Comparison of ENCODE assay signal across 7 mouse cellular contexts in genomic region chr6:39118456-39118881, GRCm38 (mm10). TPM values are rescaled to one million over a fixed set of nuclear protein-coding genes. Genes with fewer than 3 reads are reported as not detected.
DNase-seq lines count a peak whose midpoint lies in the region; ATAC-seq and TF ChIP-seq lines count a peak whose summit lies in the region.

No protein-coding gene starts in this region.

- TF ChIP-seq CTCF in spleen, adult 2 months (IDR thresholded peaks at IDR 0.05; ENCODE audit: extremely low read depth, insufficient read depth, insufficient read length, insufficient replicate concordance): no peak
- TF ChIP-seq CTCF in liver, embryonic 14.5 days (IDR thresholded peaks at IDR 0.05; ENCODE audit: low read depth): no peak

- peaks cover 3% of the 10 kb centered on the region; the same call in 1 of the 2 replicates for H3K9me3 ChIP-seq in embryonic facial prominence, embryonic 11.5 days (replicated peaks; ENCODE audit: control insufficient read depth, low read length)
- no peaks in the 10 kb centered on the region for H3K9me3 ChIP-seq in heart, embryonic 15.5 days (replicated peaks)
- 0 out of 2 replicates have a peak, but pooled peaks cover 2% of the 10 kb centered on the region for H3K9me3 ChIP-seq in liver, embryonic 14.5 days (ENCODE audit: control insufficient read depth, low read length)
- H3K9me3 ChIP-seq in stomach, embryonic 15.5 days: no peaks in the 10 kb centered on the region

- 11% methylated on average over 49 of the region's 49 CpGs for WGBS in spleen, adult 2 months
- WGBS in embryonic facial prominence, embryonic 11.5 days: 8% methylated on average over 49 of the region's 49 CpGs
- 9% methylated on average over 49 of the region's 49 CpGs for WGBS in heart, embryonic 15.5 days
- 10% methylated on average over 49 of the region's 49 CpGs for WGBS in liver, embryonic 14.5 days (ENCODE audit: insufficient replicate concordance)
- 12% methylated on average over 49 of the region's 49 CpGs for WGBS in stomach, embryonic 15.5 days

- TF ChIP-seq EP300 in liver, embryonic 14.5 days (IDR thresholded peaks at IDR 0.05; ENCODE audit: low read depth): no peak

- ATAC-seq in embryonic facial prominence, embryonic 11.5 days (replicated peaks; ENCODE audit: insufficient number of reproducible peaks, low FRiP score, low TSS enrichment, low read depth): no peak
- ATAC-seq in heart, embryonic 15.5 days (replicated peaks; ENCODE audit: insufficient number of reproducible peaks, insufficient read depth, low FRiP score, low read depth): peak; percentile 54
- ATAC-seq in liver, embryonic 14.5 days (ENCODE audit: insufficient read depth): no peak
- peak; percentile 13; the same call in 1 of the 2 replicates for ATAC-seq in stomach, embryonic 15.5 days (ENCODE audit: insufficient read depth, low FRiP score, low read depth)

- no peak for DNase-seq in spleen, adult 2 months (ENCODE audit: low read depth in 1 of 2, low spot score in 2 of 2)
- DNase-seq in spleen, adult 18-20 months: no peak
- peak; percentile 39 for DNase-seq in embryonic facial prominence, embryonic 11.5 days (ENCODE audit: low spot score)
- DNase-seq in liver, embryonic 14.5 days (ENCODE audit: low read depth in 3 of 3, low spot score in 3 of 3): no peak
- DNase-seq in spleen, adult 12 weeks (ENCODE audit: low spot score): no peak

- H3K27ac ChIP-seq in spleen, adult 2 months (ENCODE audit: insufficient read depth, low read length): peak overlapping the region; percentile 70
- H3K27ac ChIP-seq in embryonic facial prominence, embryonic 11.5 days (replicated peaks; ENCODE audit: low read depth, low read length): no peak overlapping the region
- peak overlapping the region; percentile 54 for H3K27ac ChIP-seq in heart, embryonic 15.5 days
- H3K27ac ChIP-seq in liver, embryonic 14.5 days: no peak overlapping the region
- peak overlapping the region; percentile 69; the same call in 1 of the 2 replicates for H3K27ac ChIP-seq in stomach, embryonic 15.5 days

- peaks cover 6% of the 10 kb centered on the region for H3K4me1 ChIP-seq in spleen, adult 2 months (ENCODE audit: control insufficient read depth, insufficient read depth, insufficient read length)
- H3K4me1 ChIP-seq in embryonic facial prominence, embryonic 11.5 days (ENCODE audit: control insufficient read depth, insufficient read depth, low read length): no peaks in the 10 kb centered on the region
- peaks cover 21% of the 10 kb centered on the region for H3K4me1 ChIP-seq in heart, embryonic 15.5 days (replicated peaks)
- peaks cover 0 to 5% of the 10 kb centered on the region in 2 experiments; a peak in 1 of 4 replicates for H3K4me1 ChIP-seq in liver, embryonic 14.5 days (replicated peaks; ENCODE audit: control insufficient read depth in 2 of 2, insufficient read depth in 2 of 2, low read length in 1 of 2)
- H3K4me1 ChIP-seq in stomach, embryonic 15.5 days: peaks cover 6% of the 10 kb centered on the region; the same call in 1 of the 2 replicates

- H3K4me3 ChIP-seq in spleen, adult 2 months (ENCODE audit: extremely low read depth, insufficient read depth, insufficient read length): peak overlapping the region; percentile 79
- H3K4me3 ChIP-seq in embryonic facial prominence, embryonic 11.5 days (ENCODE audit: low read depth, low read length): peak overlapping the region; percentile 58
- H3K4me3 ChIP-seq in heart, embryonic 15.5 days: peak overlapping the region; percentile 64
- H3K4me3 ChIP-seq in liver, embryonic 14.5 days (ENCODE audit: insufficient read depth in 1 of 2, low read depth in 2 of 2, low read length in 2 of 2): peak overlapping the region; percentile 76 to 80
- H3K4me3 ChIP-seq in stomach, embryonic 15.5 days (replicated peaks): peak overlapping the region; percentile 91

- H3K36me3 ChIP-seq in spleen, adult 2 months (ENCODE audit: control insufficient read depth, insufficient read depth, low read length): no peaks in the 10 kb centered on the region
- H3K36me3 ChIP-seq in embryonic facial prominence, embryonic 11.5 days (replicated peaks; ENCODE audit: control insufficient read depth, insufficient read depth, low read depth, low read length): no peaks in the 10 kb centered on the region
- peaks cover 3% of the 10 kb centered on the region; the same call in 1 of the 2 replicates for H3K36me3 ChIP-seq in heart, embryonic 15.5 days
- H3K36me3 ChIP-seq in liver, embryonic 14.5 days (replicated peaks; ENCODE audit: control insufficient read depth, insufficient read depth, low read depth): no peaks in the 10 kb centered on the region
- no peaks in the 10 kb centered on the region for H3K36me3 ChIP-seq in stomach, embryonic 15.5 days

- peak overlapping the region; percentile 70 for H3K4me2 ChIP-seq in embryonic facial prominence, embryonic 11.5 days (ENCODE audit: low read depth, low read length)
- peak overlapping the region; percentile 74 for H3K4me2 ChIP-seq in heart, embryonic 15.5 days
- peak overlapping the region; percentile 68 for H3K4me2 ChIP-seq in liver, embryonic 14.5 days (ENCODE audit: low read depth)
- H3K4me2 ChIP-seq in stomach, embryonic 15.5 days: peak overlapping the region; percentile 82

- peaks cover 9% of the 10 kb centered on the region for H3K27me3 ChIP-seq in spleen, adult 2 months (ENCODE audit: control insufficient read depth, insufficient read depth, low read length)
- H3K27me3 ChIP-seq in embryonic facial prominence, embryonic 11.5 days (ENCODE audit: control insufficient read depth, insufficient read depth, low read length): peaks cover 32% of the 10 kb centered on the region
- H3K27me3 ChIP-seq in heart, embryonic 15.5 days: no peaks in the 10 kb centered on the region
- H3K27me3 ChIP-seq in liver, embryonic 14.5 days (ENCODE audit: control insufficient read depth, insufficient read depth, low read length): peaks cover 44% of the 10 kb centered on the region
- no peaks in the 10 kb centered on the region for H3K27me3 ChIP-seq in stomach, embryonic 15.5 days (replicated peaks)

- peak overlapping the region; percentile 52 for H3K9ac ChIP-seq in embryonic facial prominence, embryonic 11.5 days (replicated peaks; ENCODE audit: low read length)
- peak overlapping the region; percentile 68 for H3K9ac ChIP-seq in heart, embryonic 15.5 days
- H3K9ac ChIP-seq in liver, embryonic 14.5 days (replicated peaks): peak overlapping the region; percentile 70
- peak overlapping the region; percentile 76 for H3K9ac ChIP-seq in stomach, embryonic 15.5 days

- TF ChIP-seq POLR2A in spleen, adult 2 months (IDR thresholded peaks at IDR 0.05; ENCODE audit: low read depth, low read length): no peak

RNA-seq across cellular contexts. Expression of gene Parp12, which starts 0.3 kb away (rescaled TPM):
- 9.5 and 11.0 TPM in 2 replicates for polyA plus RNA-seq in spleen, adult 2 months (2012; rRNA removed)
- 1.9 and 2.7 TPM in 2 replicates for polyA plus RNA-seq in embryonic facial prominence, embryonic 11.5 days (2014; fragmentation: Nextera tagmentation; extraction: Ambion mirVana)
- polyA plus RNA-seq in heart, embryonic 15.5 days (2015; fragmentation: Nextera tagmentation; extraction: Ambion mirVana): 10.2 and 12.4 TPM in 2 replicates
- polyA plus RNA-seq in liver, embryonic 14.5 days (2012; rRNA removed): 3.3 and 4.3 TPM in 2 replicates
- polyA plus RNA-seq in liver, embryonic 14.5 days (2014; fragmentation: Nextera tagmentation; extraction: Ambion mirVana): 2.8 and 3.6 TPM in 2 replicates
- polyA plus RNA-seq in stomach, embryonic 15.5 days (2015; fragmentation: Nextera tagmentation; extraction: Ambion mirVana): 9.1 and 9.9 TPM in 2 replicates

Comparison
In these comparisons a context has a peak if more than half of its experiments do, and no peak if none do; other contexts are left out.
1. H3K27ac ChIP-seq: peak in spleen, adult 2 months (single experiment), heart, embryonic 15.5 days (single experiment) and stomach, embryonic 15.5 days (single experiment); none in embryonic facial prominence, embryonic 11.5 days (single experiment) and liver, embryonic 14.5 days (single experiment).
2. ATAC-seq: peak in heart, embryonic 15.5 days (single experiment) and stomach, embryonic 15.5 days (single experiment); none in embryonic facial prominence, embryonic 11.5 days (single experiment) and liver, embryonic 14.5 days (single experiment).
3. Peak in every context shown above with its lines, with median percentiles within 50 percentile points of each other: H3K4me3 ChIP-seq, H3K4me2 ChIP-seq and H3K9ac ChIP-seq.